Mouse (Mus musculus) embryo, embryonic 11 days (tissue): ENCODE results near the gene Mpped1.
A peak's percentile ranks its signal among the peaks of the same experiment; 100 is the strongest.

Experiments used
- DNase-seq: peaks from one replicate; pipeline ENCODE4 v3.0.0-alpha.2; 2015

The Mpped1 gene

GRCm38 (mm10) chr15:83894261-83894660, 115.0 kb downstream of the Mpped1 start:
- DNase-seq = no peak

- no peak for DNase-seq
Measured at GRCm38 (mm10) chr15:83896011-83896410, 116.7 kb downstream of the Mpped1 start.

DNA sequence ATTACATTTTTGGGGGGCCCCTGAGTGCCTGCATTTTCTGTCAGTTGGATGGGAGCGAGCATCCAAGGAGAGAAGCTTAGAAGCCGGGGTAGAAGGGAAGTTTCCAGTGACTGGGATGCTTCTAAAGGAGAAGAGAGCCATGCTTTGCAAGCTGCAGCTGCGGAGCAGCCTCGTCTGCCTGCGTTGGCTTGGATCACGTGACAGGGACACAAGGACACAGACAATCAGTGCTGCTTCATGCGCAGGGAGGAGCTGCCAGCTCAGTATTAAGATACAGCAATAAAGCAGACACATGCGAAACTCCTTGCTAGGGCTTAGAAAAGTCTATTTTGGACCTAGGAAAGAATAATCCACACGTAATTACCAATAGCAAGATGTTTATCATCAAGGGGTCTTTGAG, 118.0 kb downstream of the Mpped1 start:
- peak; percentile 37 for DNase-seq

DNA sequence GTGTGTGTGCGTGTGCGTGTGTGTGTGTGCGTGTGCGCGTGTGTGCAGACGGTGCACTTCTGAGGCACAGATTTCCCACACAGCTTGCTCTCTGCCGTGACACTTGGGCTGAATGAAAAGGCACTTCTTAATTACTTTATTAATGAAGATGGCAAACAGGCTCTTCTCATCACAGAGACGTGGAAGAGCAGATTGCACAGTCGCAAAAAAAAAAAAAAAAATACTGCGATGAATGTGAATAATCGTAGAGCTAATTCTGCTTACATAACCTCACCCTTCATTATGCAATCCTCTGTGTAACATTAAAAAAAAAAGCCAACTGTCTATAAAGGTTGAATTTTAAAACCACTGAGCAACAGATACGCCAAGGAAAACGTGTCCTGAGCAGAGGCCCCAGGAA, 127.2 kb downstream of the Mpped1 start:
- DNase-seq = no peak
